Mouse (Mus musculus) ES-E14 (cell line): ENCODE data around the gene Etv1. TPM values are rescaled to one million over a fixed set of nuclear protein-coding genes. Genes with fewer than 3 reads are reported as not detected.
A peak's percentile ranks its signal among the peaks of the same experiment; 100 is the strongest.

Experiments used
- DNase-seq: peaks from one replicate; pipeline ENCODE4 v3.0.0-alpha.2; 2013; ENCODE audit warnings: low read depth, low spot score
- H3K27ac ChIP-seq: 2 replicates; pipeline ENCODE4 v1.5.1; 2012; ENCODE audit warnings: low read depth, mild to moderate bottlenecking, low read length, moderate library complexity, mixed read lengths; ENCODE audit not compliant: poor library complexity, insufficient read depth, severe bottlenecking
- H3K36me3 ChIP-seq: 2 replicates; pipeline ENCODE4 v1.6.1; 2012; ENCODE audit warnings: mild to moderate bottlenecking, low read length, moderate library complexity, mixed read lengths; ENCODE audit not compliant: control insufficient read depth, poor library complexity, insufficient read depth, severe bottlenecking
- H3K4me1 ChIP-seq, 2 experiments: fragments of 150-350 bp in 1 of 2; sonication (generic) in 1 of 2; 2 replicates each; pipeline ENCODE4 v1.6.1; 2012; ENCODE audit warnings: low read length in 2 of 2, mild to moderate bottlenecking in 1 of 2, mixed read lengths in 1 of 2; ENCODE audit not compliant: control insufficient read depth in 2 of 2, insufficient read depth in 2 of 2, poor library complexity in 1 of 2
- H3K4me3 ChIP-seq, 2 experiments: fragments of 150-350 bp in 1 of 2; sonication (generic) in 1 of 2; 2 replicates each; pipeline ENCODE4 v1.5.1; 2012; ENCODE audit warnings: low read length in 2 of 2, low read depth in 1 of 2, mild to moderate bottlenecking in 1 of 2, mixed read lengths in 1 of 2; ENCODE audit not compliant: insufficient read depth in 1 of 2, poor library complexity in 1 of 2, severe bottlenecking in 1 of 2
- H3K9ac ChIP-seq: 2 replicates; pipeline ENCODE4 v1.6.1; 2012; ENCODE audit warnings: low read depth, mild to moderate bottlenecking, low read length, mixed read lengths; ENCODE audit not compliant: poor library complexity, insufficient read depth, severe bottlenecking
- H3K9me3 ChIP-seq: fragments of 150-350 bp; sonication (generic); 2 replicates; pipeline ENCODE4 v1.6.1; 2012; ENCODE audit warnings: low read depth, mild to moderate bottlenecking, low read length; ENCODE audit not compliant: control insufficient read depth, insufficient read depth
- CHD2 ChIP-seq: IDR thresholded peaks from 2 replicates; pipeline ENCODE4 v1.6.1; 2014; ENCODE audit warnings: mild to moderate bottlenecking, low read depth, low read length, inconsistent platforms
- HCFC1 ChIP-seq: IDR thresholded peaks from 2 replicates; pipeline ENCODE4 v1.6.1; 2012; ENCODE audit warnings: low read length, inconsistent platforms, borderline replicate concordance; ENCODE audit not compliant: insufficient read depth
- MAFK ChIP-seq: IDR thresholded peaks from 2 replicates; pipeline ENCODE4 v1.6.1; 2014; ENCODE audit warnings: mild to moderate bottlenecking, low read depth, low read length, inconsistent platforms; ENCODE audit not compliant: insufficient read depth
- ZC3H11A ChIP-seq: IDR thresholded peaks from 2 replicates; pipeline ENCODE4 v1.6.1; 2012; ENCODE audit warnings: low read depth, mild to moderate bottlenecking, inconsistent platforms, low read length, borderline replicate concordance
- ZNF384 ChIP-seq: IDR thresholded peaks from 2 replicates; pipeline ENCODE4 v1.6.1; 2012; ENCODE audit warnings: low read depth, low read length, inconsistent platforms
- in situ Hi-C, 2 experiments: fragments of 600-800 bp; cut with MboI; formaldehyde crosslinking; loops; one replicate each; pipeline ENCODE4 v1.15.1; 2025; ENCODE audit warnings: low sequenced_read_pairs in 2 of 2, inconsistent platforms in 1 of 2; ENCODE audit not compliant: unreplicated experiment in 2 of 2
- total RNA-seq: library from RNA; depleted of rRNA; stranded (reverse); fragments of 300-350 nt; gene quantifications from 2 replicates; pipeline ENCODE4 v1.2.3, GENCODE M21; 2012

Etv1 gene
- total RNA-seq, 1 experiment: 21.3 TPM

GRCm38 (mm10) chr12:38777316-38777715 lies 1.9 kb upstream of the Etv1 start:
- in situ Hi-C loops: no loop called here
- Histone ChIP-seq H3K4me3 (no peak overlapping the region; a peak in 1 of 4 replicates), H3K27ac (no peak overlapping the region), H3K36me3 (no peaks in the 10 kb centered on the region), H3K9ac (no peak overlapping the region), H3K4me1 (peaks cover 0 to 1% of the 10 kb centered on the region in 2 experiments; a peak in 2 of 4 replicates), H3K9me3 (no peaks in the 10 kb centered on the region)
- no peak for DNase-seq
- no peak for TF ChIP-seq ZNF384
- TF ChIP-seq HCFC1: no peak
- TF ChIP-seq CHD2: no peak
- TF ChIP-seq ZC3H11A: no peak
- TF ChIP-seq MAFK: no peak

- no peak overlapping the region for H3K27ac ChIP-seq
- H3K4me1 ChIP-seq: peaks cover 0 to 1% of the 10 kb centered on the region in 2 experiments; a peak in 2 of 4 replicates
- no peak overlapping the region for H3K9ac ChIP-seq
Measured at GRCm38 (mm10) chr12:38777957-38778298, 1.3 kb upstream of the Etv1 start.

GRCm38 (mm10) chr12:38778299-38779075 lies 693 bp upstream of the Etv1 start:
- peak overlapping the region; percentile 96 for H3K27ac ChIP-seq
- no peaks in the 10 kb centered on the region for H3K9me3 ChIP-seq
- in situ Hi-C loops: no loop called here
- H3K36me3 ChIP-seq: no peaks in the 10 kb centered on the region
- H3K4me3 ChIP-seq: peak overlapping the region; percentile 71 to 90
- TF ChIP-seq ZNF384 (peak; percentile 87), ZC3H11A (no peak), MAFK (peak; percentile 90), CHD2 (no peak)
- H3K4me1 ChIP-seq: peaks cover 0 to 1% of the 10 kb centered on the region in 2 experiments; a peak in 3 of 4 replicates
- H3K9ac ChIP-seq: peak overlapping the region; percentile 89
- peak; percentile 94 for DNase-seq

More at GRCm38 (mm10) chr12:38777957-38778298, 1.3 kb upstream of the Etv1 start:
- Histone ChIP-seq H3K36me3 (no peaks in the 10 kb centered on the region), H3K4me3 (peak overlapping the region; percentile 57 to 79; a peak in 3 of 4 replicates), H3K9me3 (no peaks in the 10 kb centered on the region)
- in situ Hi-C loops: no loop called here
- DNase-seq: no peak
- no peak for TF ChIP-seq ZNF384
- no peak for TF ChIP-seq MAFK
- TF ChIP-seq ZC3H11A: no peak
- TF ChIP-seq HCFC1: no peak
- TF ChIP-seq CHD2: no peak

- no peaks in the 10 kb centered on the region for H3K9me3 ChIP-seq
- peak overlapping the region; percentile 71 to 90 for H3K4me3 ChIP-seq
- H3K4me1 ChIP-seq: peaks cover 0 to 1% of the 10 kb centered on the region in 2 experiments; a peak in 3 of 4 replicates
- TF ChIP-seq CHD2: no peak
- TF ChIP-seq ZNF384: no peak; the same call in 1 of the 2 replicates
- no peak for TF ChIP-seq MAFK
- TF ChIP-seq ZC3H11A: no peak
- no peak for TF ChIP-seq HCFC1
- in situ Hi-C loops: no loop called here
- H3K9ac ChIP-seq: peak overlapping the region; percentile 70
- DNase-seq: peak; percentile 63
- H3K36me3 ChIP-seq: no peaks in the 10 kb centered on the region
- peak overlapping the region; percentile 88 for H3K27ac ChIP-seq
Measured at GRCm38 (mm10) chr12:38780006-38780954, 1.1 kb downstream of the Etv1 start.
